Mouse (Mus musculus) gastrocnemius, postnatal 36 days (tissue): ENCODE data around the gene Fth1. TPM values are rescaled to one million over a fixed set of nuclear protein-coding genes. Genes with fewer than 3 reads are reported as not detected.
"Not testable (repeated sequence)": the region's sequence is repeated elsewhere in the genome, so short reads cannot be mapped to it uniquely, and the experiment has no call there.

ENCODE experiments used
- DNase-seq, 2 experiments: peaks; one replicate each; pipeline ENCODE4 v3.0.0; 2022
- intact Hi-C: fragments of 180-260 bp; cut with DNase I; formaldehyde crosslinking; loops from one replicate; pipeline ENCODE4 v1.15.1; 2025
- long read RNA-seq, 2 experiments: library from polyadenylated mRNA; stranded (forward); transcript quantifications; one replicate each; pipeline ENCODE4 v2.0.0; 2021
- total RNA-seq, 2 experiments: library from RNA; stranded (reverse); gene quantifications; 2 replicates each; pipeline ENCODE4 v1.2.3; 2021

Gene Fth1
- 1,000 to 10,000 TPM; 1,946 to 2,068 TPM for total RNA-seq
- long read RNA-seq, experiment 1, transcript Fth1-201 (4 exons, 929 nt) = major isoform, 4,193 of 4,369 reads
- long read RNA-seq, experiment 1, transcript Fth1-208 (3 exons, 2,062 nt) = minor isoform, 15 of 4,369 reads
- long read RNA-seq, experiment 1, partial matches to known transcripts = 60 of 4,369 reads
- long read RNA-seq, experiment 1, other reads (novel, unspliced or antisense) = 101 of 4,369 reads
- long read RNA-seq, experiment 2, transcript Fth1-208 (3 exons, 2,062 nt) = minor isoform, 12 of 5,533 reads
- long read RNA-seq, experiment 2, transcript Fth1-201 (4 exons, 929 nt) = major isoform, 5,366 of 5,533 reads
- long read RNA-seq, experiment 2, partial matches to known transcripts = 53 of 5,533 reads
- long read RNA-seq, experiment 2, other reads (novel, unspliced or antisense) = 102 of 5,533 reads

DNA sequence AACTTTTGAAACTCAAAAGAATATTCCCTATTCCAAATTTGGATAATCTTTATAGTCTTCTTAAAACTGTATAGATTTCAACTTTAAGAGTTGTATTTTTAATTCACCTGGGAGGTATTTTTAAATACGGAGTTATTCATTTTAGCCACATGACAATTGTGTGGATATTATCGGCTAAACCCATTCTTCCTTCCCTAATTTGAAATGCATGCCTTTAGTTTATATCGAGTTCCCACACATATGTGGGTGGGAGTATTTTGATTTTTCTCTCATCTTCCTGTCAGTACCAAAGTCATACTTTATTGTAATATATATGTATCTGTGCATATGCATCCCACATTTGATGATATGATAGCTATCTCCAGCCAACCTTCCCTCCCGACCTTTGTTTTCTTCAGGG, at the start of gene Fth1:
Gene Fth1 (plus strand): TSS at position 341 of the 400 bp plus-strand sequence.
- DNase-seq = no peak
- intact Hi-C loops = no loop called here

DNA sequence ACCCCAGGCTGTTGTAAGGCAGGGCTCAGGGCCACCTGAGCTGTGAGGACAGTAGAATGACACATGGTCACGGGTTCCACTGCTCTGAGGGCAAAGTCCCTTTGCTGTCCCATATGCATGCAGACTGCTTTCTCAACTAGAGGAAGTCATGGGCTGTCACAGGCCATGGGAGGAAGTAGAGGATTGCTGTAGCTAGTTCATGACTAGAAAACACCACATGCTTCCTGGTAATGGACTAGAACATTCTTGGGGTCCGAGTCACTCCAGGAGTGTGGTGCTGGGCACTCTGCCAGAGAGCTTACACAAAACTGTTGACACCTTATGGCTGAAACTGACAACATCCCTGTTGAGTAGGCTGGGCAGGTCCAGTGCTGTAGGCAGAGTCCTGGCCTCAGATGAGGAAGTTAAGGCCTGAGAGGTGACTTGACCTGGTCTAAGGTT, 49.2 kb upstream of the Fth1 start:
- DNase-seq, intact Hi-C loops: not testable (repeated sequence)

DNA sequence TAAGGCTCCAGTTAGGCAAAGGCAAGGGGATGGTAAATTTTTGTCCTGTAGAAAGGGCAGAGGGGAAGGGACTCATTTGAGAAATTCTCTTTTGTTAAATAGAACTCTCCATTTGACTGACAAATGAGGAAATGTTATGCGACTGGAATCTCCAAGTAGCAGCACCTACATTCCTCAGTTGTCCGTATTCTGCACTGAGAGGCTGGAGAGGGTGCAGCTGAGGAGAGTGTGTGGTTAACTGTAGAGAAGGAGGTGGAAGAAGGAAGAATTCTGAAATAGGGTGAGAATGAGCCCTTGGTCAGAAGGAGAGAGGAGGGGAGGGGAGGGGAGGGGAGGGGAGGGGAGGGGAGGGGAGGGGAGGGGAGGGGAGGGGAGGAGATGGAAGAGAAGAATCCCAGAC, 46.5 kb upstream of the Fth1 start:
- DNase-seq = no peak
- intact Hi-C loops = no loop called here

DNA sequence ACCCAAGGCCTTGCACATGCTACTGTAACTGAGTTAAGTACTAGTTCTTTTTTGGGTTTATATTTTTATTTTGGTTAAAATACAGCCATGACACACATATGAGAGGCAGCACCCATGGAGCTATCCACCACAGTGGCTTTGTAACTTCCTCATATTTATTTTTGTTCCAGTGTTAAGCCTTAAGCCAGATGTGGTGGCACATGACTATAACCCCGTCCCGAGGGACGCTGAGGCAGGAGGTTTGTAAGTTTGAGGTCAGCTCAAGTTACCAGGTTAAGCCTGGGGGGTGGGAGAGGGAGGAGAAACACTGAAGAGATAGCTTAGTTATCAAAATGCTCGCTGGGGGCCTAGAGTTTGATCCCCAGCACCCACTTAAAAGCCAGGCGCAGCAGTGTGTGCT, 43.8 kb upstream of the Fth1 start:
- intact Hi-C loops = no loop called here
- DNase-seq = no peak

DNA sequence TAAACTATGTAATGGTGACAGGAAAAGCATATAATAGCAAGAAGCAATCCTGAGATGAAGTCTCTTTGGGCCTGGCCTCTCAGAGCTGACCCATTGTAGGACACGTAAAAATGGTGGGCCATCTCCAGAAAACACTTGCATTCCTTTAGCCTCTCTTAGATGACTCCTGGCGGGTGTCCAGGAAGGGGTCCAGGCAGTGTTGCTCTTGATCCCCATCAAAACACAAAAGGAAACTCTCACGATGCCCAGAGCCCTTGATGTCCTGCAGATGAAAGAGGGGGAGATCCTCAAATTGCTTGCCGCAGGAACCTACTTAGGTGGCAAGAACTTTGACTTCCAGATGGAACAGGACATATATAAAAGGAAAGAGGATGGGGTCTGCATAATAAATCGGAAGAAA, 43.0 kb upstream of the Fth1 start:
- intact Hi-C loops = no loop called here
- DNase-seq = no peak

DNA sequence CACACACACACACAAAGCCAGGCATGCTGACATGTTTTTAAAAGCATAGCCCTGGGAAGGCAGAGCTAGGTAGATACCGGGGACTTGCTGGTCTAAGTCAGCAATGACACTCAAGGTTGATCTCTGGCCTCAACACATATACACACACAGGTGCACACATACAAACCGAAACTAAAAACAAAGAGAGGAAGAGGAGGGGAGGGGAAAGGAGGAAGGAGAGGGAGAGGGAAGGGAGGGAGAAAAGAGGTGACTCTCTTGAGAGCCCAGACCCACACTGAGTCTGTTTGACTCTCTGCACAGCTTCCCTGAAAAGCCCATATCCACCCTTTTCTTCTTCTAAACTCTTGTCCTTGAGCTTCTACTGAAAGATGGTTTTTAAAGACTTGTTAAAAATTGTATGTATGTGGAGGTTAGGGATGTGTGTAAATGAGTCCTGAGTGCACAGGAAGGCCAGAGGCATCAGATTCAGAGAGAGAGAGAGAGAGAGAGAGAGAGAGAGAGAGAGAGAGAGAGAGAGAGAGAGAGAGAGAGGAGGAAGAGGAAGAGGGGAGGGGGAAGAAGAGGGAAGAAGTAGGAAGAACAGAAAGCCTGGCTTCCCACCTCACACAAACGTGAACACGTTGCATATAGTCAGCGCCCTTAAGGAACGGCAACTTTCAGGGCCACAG, 42.1 kb upstream of the Fth1 start:
- intact Hi-C loops = no loop called here
- DNase-seq = no peak

DNA sequence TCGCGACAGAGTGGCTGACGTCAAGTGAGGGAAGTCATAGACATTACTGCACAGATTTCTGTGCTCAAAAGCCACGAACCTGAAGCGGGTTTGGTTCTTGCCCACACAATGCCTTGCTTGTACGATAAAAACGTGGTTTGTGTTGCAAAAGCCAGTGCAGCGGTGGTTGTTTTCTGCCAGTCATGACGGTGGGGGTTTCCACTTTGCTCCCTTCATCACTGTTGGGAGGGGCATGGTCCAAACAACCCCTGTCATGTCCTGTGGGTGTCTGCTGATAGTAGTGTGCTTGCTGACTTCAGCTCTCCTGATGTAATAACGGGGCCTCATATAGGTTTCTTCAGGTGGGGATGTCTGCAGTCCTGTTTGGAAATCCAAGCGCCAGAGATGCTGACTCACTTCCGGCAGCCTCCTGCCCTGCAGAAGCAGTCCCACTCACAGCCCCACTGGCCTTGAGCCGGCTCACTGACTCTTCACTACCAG, 41.5 kb upstream of the Fth1 start:
- intact Hi-C loops = no loop called here
- no peak for DNase-seq

DNA sequence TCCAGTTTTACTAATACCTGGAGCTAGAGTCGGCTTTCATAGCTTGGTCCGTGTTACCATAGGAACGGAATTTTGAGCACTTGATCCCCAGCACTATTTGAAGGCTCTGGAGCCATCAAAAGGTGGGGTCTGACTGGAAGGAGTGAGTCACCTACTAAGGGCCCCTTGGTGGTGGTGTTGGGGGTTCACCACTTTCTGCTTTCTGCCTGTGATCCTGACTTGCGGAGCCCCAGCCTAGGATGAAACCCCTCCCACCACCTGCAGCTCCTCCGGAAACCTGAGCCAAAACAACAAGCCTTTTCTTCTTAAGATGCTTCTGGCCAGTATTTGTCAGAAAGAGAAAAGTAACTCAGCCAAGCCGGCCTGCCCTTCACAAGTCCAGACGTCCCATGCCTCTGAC, 40.6 kb upstream of the Fth1 start:
- no peak for DNase-seq
- intact Hi-C loops = no loop called here

DNA sequence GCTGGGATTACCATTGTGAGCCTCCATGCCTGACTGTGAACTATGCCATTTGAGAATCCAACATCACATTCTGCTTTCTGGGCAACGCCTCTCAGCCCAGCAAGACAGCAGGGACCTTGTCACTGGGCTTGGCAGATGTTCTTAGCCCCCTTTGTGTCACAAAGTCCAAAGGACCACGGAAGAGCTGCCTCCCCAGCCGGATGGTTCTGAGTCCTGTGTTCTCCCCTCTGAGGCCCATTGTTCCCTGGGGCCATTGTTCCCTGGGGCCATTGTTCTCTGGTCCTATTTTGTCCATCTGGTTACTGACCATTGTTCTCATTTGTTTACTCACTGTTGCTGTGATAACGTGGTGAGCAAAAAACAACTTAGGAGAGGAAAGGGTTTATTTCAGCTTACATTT, 39.5 kb upstream of the Fth1 start:
- intact Hi-C loops = no loop called here
- no peak for DNase-seq

DNA sequence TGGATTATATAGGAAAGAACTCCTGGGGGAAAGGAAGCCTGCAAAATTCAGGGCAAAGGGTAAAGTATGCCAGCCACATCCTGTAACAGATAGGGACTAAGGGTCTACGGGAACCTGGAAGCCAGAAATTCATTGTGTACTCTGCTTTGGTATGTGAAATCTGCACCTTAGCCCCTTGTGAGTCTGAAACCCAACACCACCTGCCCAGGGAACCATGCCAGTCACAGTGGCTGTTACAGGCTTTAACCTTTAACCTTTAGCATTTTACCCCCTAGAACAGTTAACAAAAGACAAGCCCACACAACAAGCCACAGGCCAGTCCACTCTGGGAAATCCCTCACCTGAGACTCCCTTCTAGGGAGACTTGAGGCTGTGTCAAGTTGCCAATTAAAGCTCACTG, 38.6 kb upstream of the Fth1 start:
- no peak for DNase-seq
- intact Hi-C loops = no loop called here

DNA sequence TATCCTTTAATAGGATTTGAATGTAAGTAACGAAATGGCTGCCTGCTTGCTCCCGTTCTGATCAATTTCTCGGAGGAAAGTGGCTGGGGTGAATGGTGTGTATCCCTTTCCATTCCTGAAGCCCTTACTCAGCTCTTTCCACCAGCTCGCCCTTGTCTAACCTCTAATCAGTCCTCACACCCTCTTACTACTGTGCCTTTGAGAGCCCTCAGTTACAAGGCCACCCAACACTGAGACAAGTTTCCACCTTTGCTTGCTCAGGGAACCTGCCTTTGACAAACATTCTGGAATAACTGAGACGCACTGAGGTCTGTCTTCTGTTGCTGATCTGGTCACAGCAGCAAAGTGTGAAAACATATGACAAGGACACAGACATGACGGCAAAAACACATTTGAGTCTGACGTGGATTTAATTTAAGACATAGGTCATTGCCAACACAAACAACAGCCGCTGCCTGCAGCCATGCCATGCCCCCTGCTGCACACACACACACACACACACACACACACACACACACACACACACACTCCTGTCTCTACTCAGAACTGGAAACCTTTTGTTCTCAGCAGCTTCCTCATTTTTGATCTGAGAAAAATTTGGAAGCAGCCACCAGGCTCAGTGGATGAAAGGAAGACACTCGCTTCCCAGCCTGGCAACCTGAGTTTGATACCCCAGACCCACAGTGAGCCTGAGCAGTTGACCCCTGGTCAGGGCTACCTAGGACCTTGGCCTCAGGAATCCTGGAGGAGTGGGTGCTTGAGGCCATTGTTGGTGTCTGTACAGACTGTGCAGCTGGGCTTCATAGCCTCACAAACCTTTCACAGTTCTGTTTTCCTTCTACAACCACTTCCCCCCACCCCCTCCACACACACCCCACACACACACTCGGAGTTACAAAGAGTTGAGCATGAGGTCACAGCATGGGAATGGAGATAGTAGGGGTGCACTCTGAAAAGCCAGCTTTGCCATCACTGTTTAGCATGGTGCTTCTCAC, 37.6 kb upstream of the Fth1 start:
- DNase-seq = no peak
- intact Hi-C loops = no loop called here

DNA sequence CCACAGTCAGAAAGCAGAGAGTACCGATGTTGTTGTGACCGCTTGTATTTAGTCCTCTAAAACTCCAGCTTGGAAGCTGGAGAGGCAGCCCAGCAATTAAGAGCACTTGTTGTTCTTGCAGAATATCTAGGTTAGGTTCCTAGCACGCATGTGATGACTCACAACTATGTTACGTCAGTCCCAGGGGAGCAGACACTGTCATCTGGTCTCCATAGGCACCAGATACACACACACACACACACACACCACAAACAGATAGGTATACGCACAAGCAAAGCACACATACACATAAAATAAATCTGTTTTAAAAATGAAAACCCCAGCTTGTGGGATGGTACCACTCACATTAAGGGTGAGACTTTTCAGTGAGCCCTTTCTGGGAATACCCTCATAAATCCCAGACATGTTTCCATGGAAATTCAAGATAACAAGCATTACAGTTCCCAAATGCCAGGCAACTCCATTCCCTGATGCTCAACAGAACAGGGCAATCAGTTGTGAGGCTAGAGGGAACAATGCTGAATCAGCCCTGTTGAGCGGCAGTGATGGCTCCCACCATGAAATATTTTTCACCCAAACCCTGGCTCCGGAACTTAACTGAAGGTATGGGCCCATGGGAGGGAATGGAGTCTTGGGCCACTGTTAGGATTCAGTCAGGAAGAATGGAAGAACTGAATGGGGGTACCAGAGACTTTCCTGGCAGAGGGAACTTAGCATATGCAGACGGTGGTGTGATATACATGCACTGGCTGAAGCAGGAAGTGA, 34.4 kb upstream of the Fth1 start:
- intact Hi-C loops = no loop called here
- DNase-seq = peak in 1 of 2 experiments; percentile 29

DNA sequence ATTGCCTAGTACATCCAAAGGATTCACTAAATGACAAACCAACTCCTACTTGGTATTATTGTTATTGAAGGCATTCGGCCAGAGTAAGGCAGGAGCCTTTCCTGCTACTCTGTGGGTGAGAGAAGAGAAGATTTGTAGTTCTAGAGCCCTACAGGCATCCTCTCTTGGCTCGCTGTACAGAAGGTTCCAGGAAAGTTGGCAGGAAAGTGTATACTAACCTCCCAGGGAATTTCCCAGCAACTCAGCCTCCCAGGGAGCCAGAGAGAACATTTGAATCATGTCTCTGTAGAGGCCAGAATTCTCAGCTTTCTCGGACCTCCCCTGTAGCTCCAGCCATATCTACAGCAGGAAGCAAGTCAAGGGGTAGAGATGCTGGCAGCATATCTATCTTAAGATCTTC, 33.4 kb upstream of the Fth1 start:
- DNase-seq = peak in 1 of 2 experiments; percentile 29
- intact Hi-C loops = no loop called here

DNA sequence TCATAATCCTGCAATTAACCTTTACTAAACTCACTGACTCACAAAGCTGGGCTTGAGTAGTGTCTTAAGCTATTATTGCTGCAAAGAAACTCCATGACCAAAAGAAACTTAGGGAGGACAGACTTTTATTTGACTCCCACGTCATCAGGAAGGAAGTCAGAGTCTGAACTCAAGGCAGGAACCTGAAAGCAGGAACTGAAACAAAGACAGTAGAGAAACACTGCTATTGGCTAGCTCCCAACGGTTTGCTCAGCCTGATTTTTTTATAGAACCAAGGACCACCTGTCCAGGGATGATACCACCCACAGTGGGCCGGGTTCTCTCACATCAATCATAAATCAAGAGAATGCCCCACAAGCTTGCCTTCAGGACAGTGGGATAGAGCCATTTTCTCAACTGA, 28.0 kb upstream of the Fth1 start:
- intact Hi-C loops = no loop called here

DNA sequence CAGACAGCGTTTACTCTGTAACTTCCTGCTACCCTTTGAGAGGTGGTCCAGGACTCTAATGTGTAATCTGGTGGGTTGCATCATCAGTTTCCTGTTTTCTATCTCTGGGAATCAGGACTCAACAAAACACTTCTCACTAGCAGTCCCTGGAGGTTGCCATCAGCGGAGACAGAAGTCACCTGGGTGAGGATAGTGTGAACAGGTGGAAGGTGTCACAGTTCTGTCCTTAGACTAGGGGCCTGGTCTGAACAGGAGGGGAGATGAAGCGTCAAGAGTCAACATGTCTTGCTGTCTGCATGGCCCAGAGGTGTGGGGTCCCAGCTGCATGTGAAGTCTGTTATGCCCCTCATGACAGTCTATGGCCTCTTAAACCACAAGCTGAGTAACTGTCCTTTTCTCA, 27.5 kb upstream of the Fth1 start:
- intact Hi-C loops = no loop called here
- no peak for DNase-seq

More for the DNA sequence above, 28.0 kb upstream of the Fth1 start:
- DNase-seq = no peak

DNA sequence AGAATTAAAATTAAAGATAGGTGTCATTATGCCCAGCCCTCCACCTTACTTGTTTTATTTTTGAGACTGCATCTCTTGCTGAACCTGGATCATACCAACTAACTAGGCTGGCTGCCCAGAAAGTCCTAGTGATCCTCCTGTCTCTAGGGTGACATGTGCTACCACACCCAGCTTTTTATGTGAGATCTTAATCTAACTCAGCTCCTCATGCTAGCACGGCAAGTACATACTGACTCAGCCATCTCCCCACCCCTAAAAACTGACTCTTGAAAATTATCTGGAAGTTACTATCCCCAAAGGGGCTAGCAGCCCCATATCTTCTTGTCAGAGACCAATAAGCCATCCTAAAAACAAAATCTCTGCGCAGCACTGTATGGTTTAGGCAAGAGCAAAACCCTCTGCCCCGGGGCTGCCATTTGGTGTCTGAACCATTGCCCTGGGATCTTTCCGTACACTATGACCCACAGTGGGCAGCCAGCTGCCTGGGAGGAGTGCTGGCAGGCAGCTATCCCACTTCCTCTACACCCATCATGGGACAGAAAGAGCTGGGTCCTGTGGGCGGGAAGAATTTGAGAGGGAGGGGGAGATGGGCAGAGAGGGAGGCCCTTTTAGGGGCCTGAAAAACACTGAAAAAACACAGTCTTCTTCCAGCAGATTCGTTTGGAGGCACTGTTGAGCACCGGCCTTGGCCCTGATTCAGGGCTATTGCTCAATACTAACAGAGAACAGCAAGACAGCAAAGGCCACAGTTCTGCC, 26.2 kb upstream of the Fth1 start:
- intact Hi-C loops = no loop called here
- DNase-seq = peak; percentile 77 to 84

DNA sequence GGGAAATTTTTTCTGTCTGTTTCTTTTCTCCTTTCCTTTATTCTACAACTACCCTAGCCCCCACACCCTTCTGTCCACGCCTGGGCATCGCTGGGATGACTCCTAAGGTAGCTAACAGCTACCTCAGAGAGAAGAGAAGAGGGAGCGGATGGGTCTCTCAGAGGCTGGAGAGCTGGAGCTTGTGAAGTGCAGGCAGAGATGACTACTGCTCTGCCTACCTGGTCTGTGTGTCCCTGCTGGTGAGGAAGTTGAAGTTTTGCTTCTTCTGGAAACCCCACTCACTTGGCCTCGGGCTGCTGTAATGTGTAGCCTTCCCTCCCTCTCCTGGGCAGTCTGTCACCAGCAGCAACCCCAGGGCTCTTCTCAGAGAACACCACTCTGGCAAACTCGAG, 25.6 kb upstream of the Fth1 start:
- no peak for DNase-seq
- intact Hi-C loops = loop anchor here (5.0 kb wide), 1 partner anchor 33 kb away; no protein-coding TSS in a partner anchor

DNA sequence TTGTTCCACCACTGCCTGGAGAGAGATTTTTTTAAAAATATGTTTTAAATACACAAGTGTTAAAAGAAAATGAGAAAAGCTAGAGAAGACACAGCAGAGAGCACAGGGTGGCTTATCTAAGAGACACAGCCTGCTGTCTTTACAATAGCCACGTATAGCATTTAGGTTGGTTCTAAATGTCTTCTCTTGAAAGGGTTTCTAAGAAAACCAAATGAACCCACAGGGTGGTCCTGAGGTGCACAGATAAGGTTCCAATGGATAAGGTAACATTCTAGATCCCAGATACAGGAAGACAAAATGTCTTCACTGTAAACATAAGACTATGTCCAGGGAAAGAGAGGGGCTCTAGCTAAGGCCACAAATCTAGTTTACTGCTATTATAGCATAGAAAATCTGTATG, 25.0 kb upstream of the Fth1 start:
- intact Hi-C loops = loop anchor here (5.0 kb wide), 1 partner anchor 33 kb away; no protein-coding TSS in a partner anchor
- no peak for DNase-seq
